Mouse (Mus musculus): ENCODE results near the gene Vmn1r191.
"Not testable (repeated sequence)": the region's sequence is repeated elsewhere in the genome, so short reads cannot be mapped to it uniquely, and the experiment has no call there.

Gene Vmn1r191

GRCm38 (mm10) chr13:22183869-22184268 lies at the start of gene Vmn1r191:
TSS of gene Vmn1r191 (minus strand) at chr13:22183969.
- no peak for DNase-seq (ENCODE audit: low spot score in 2 of 2)

GRCm38 (mm10) chr13:22223060-22223459 lies 39.3 kb upstream of the Vmn1r191 start, which contains the start of gene Vmn1r193:
TSS of gene Vmn1r193 (minus strand) at chr13:22223160.
- not testable (repeated sequence) for DNase-seq (ENCODE audit: low spot score in 2 of 2)

GRCm38 (mm10) chr13:22192756-22193155 lies 9.0 kb upstream of the Vmn1r191 start:
- not testable (repeated sequence) for DNase-seq (ENCODE audit: low spot score in 2 of 2)

- DNase-seq (ENCODE audit: low spot score in 2 of 2) = no peak
Observed at GRCm38 (mm10) chr13:22191041-22191440, 7.3 kb upstream of the Vmn1r191 start, which contains the start of gene Vmn1r192. TSS of gene Vmn1r192 (minus strand) at chr13:22191141.

- no peak for DNase-seq (ENCODE audit: low spot score in 2 of 2)
Observed at GRCm38 (mm10) chr13:22190385-22190784, 6.6 kb upstream of the Vmn1r191 start.

- DNase-seq (ENCODE audit: low spot score in 2 of 2) = no peak
Observed at GRCm38 (mm10) chr13:22189313-22189712, 5.5 kb upstream of the Vmn1r191 start.

- no peak for DNase-seq (ENCODE audit: low spot score in 2 of 2)
Observed at GRCm38 (mm10) chr13:22168416-22168815, 15.4 kb downstream of the Vmn1r191 start.

- DNase-seq (ENCODE audit: low spot score in 2 of 2) = not testable (repeated sequence)
Observed at GRCm38 (mm10) chr13:22136495-22137293, 47.1 kb downstream of the Vmn1r191 start.
